Mouse (Mus musculus): Measurements from ENCODE around the gene Ttc22. TPM values are rescaled to one million over a fixed set of nuclear protein-coding genes. Genes with fewer than 3 reads are reported as not detected.

The Ttc22 gene
- total and polyA plus RNA-seq, 2 experiments from 2014 or later: 0.89 to 2.3 TPM

- WGBS: 94% methylated on average over 10 of the region's 10 CpGs
- Histone ChIP-seq H3K36me3 (ENCODE audit: insufficient read depth, low read length) (peaks cover 83% of the 10 kb centered on the region), H3K27me3 (ENCODE audit: insufficient read depth, low read length) (no peaks in the 10 kb centered on the region), H3K4me2 (ENCODE audit: low read depth, low read length) (no peak overlapping the region), H3K9ac (replicated peaks; ENCODE audit: low read length) (no peak overlapping the region), H3K4me3 (ENCODE audit: low read length) (no peak overlapping the region), H3K27ac (no peak overlapping the region), H3K4me1 (ENCODE audit: insufficient read depth, low read length) (no peaks in the 10 kb centered on the region), H3K9me3 (ENCODE audit: low read length) (no peaks in the 10 kb centered on the region)
- no peak for TF ChIP-seq CTCF (IDR thresholded peaks at IDR 0.05; ENCODE audit: low read depth)
- ATAC-seq (no peak), DNase-seq (ENCODE audit: low spot score) (no peak)
Measured at GRCm38 (mm10) chr4:106665673-106666072, 43.4 kb downstream of the Ttc22 start.

GRCm38 (mm10) chr4:106666546-106666945 is 44.3 kb downstream of the Ttc22 start:
- no peaks in the 10 kb centered on the region for H3K9me3 ChIP-seq (ENCODE audit: low read length)
- WGBS: 97% methylated on average over 2 of the region's 2 CpGs
- H3K4me2 ChIP-seq (ENCODE audit: low read depth, low read length): no peak overlapping the region
- DNase-seq (ENCODE audit: low spot score) (no peak), ATAC-seq (no peak)
- H3K4me3 ChIP-seq (ENCODE audit: low read length): no peak overlapping the region
- H3K9ac ChIP-seq (replicated peaks; ENCODE audit: low read length): no peak overlapping the region
- peaks cover 84% of the 10 kb centered on the region for H3K36me3 ChIP-seq (ENCODE audit: insufficient read depth, low read length)
- H3K27ac ChIP-seq: no peak overlapping the region
- H3K27me3 ChIP-seq (ENCODE audit: insufficient read depth, low read length): no peaks in the 10 kb centered on the region
- no peak for TF ChIP-seq CTCF (IDR thresholded peaks at IDR 0.05; ENCODE audit: low read depth)
- no peaks in the 10 kb centered on the region for H3K4me1 ChIP-seq (ENCODE audit: insufficient read depth, low read length)

GRCm38 (mm10) chr4:106676749-106677148 is 54.5 kb downstream of the Ttc22 start:
- no peak for TF ChIP-seq CTCF (IDR thresholded peaks at IDR 0.05; ENCODE audit: low read depth)
- no peak for DNase-seq (ENCODE audit: low spot score)
- WGBS: 88% methylated on average over 5 of the region's 5 CpGs
- no peak overlapping the region for H3K27ac ChIP-seq
- no peak overlapping the region for H3K4me3 ChIP-seq (ENCODE audit: low read length)
- no peaks in the 10 kb centered on the region for H3K27me3 ChIP-seq (ENCODE audit: insufficient read depth, low read length)
- H3K9me3 ChIP-seq (ENCODE audit: low read length): no peaks in the 10 kb centered on the region
- ATAC-seq: no peak
- no peak overlapping the region for H3K4me2 ChIP-seq (ENCODE audit: low read depth, low read length)
- H3K9ac ChIP-seq (replicated peaks; ENCODE audit: low read length): no peak overlapping the region
- peaks cover 26% of the 10 kb centered on the region for H3K36me3 ChIP-seq (ENCODE audit: insufficient read depth, low read length)
- peaks cover 6% of the 10 kb centered on the region; the same call in 1 of the 2 replicates for H3K4me1 ChIP-seq (ENCODE audit: insufficient read depth, low read length)

GRCm38 (mm10) chr4:106678442-106679118 is 56.3 kb downstream of the Ttc22 start, which contains the start of gene Ttc4:
Gene Ttc4 (minus strand): TSS chr4:106678944.
- TF ChIP-seq CTCF (IDR thresholded peaks at IDR 0.05; ENCODE audit: low read depth): no peak
- no peaks in the 10 kb centered on the region for H3K9me3 ChIP-seq (ENCODE audit: low read length)
- peak within 1 kb of the TSS; percentile 51; the same call in 1 of the 2 replicates for H3K27ac ChIP-seq
- peak; percentile 95 for DNase-seq (ENCODE audit: low spot score)
- peak within 1 kb of the TSS; percentile 77 for H3K9ac ChIP-seq (replicated peaks; ENCODE audit: low read length)
- 1% methylated on average over 43 of the region's 43 CpGs for WGBS
- peaks cover 13% of the 10 kb centered on the region for H3K36me3 ChIP-seq (ENCODE audit: insufficient read depth, low read length)
- H3K27me3 ChIP-seq (ENCODE audit: insufficient read depth, low read length): no peaks in the 10 kb centered on the region
- H3K4me1 ChIP-seq (ENCODE audit: insufficient read depth, low read length): peaks cover 6% of the 10 kb centered on the region; the same call in 1 of the 2 replicates
- H3K4me3 ChIP-seq (ENCODE audit: low read length): peak within 1 kb of the TSS; percentile 92
- peak; percentile 98 for ATAC-seq
- H3K4me2 ChIP-seq (ENCODE audit: low read depth, low read length): peak within 1 kb of the TSS; percentile 93

GRCm38 (mm10) chr4:106679152-106679551 is 56.9 kb downstream of the Ttc22 start:
- peak overlapping the region; percentile 77; the same call in 1 of the 2 replicates for H3K9ac ChIP-seq (replicated peaks; ENCODE audit: low read length)

GRCm38 (mm10) chr4:106680955-106681354 is 58.7 kb downstream of the Ttc22 start:
- no peak overlapping the region for H3K4me2 ChIP-seq (ENCODE audit: low read depth, low read length)
- H3K9ac ChIP-seq (replicated peaks; ENCODE audit: low read length): no peak overlapping the region
- H3K36me3 ChIP-seq (ENCODE audit: insufficient read depth, low read length): 0 out of 2 replicates have a peak, but pooled peaks cover 5% of the 10 kb centered on the region
- no peak overlapping the region for H3K4me3 ChIP-seq (ENCODE audit: low read length)
- no peak for ATAC-seq
- H3K9me3 ChIP-seq (ENCODE audit: low read length): no peaks in the 10 kb centered on the region
- 57% methylated on average over 2 of the region's 2 CpGs for WGBS
- H3K4me1 ChIP-seq (ENCODE audit: insufficient read depth, low read length): peaks cover 6% of the 10 kb centered on the region; the same call in 1 of the 2 replicates
- H3K27ac ChIP-seq: no peak overlapping the region
- H3K27me3 ChIP-seq (ENCODE audit: insufficient read depth, low read length): no peaks in the 10 kb centered on the region
- no peak for DNase-seq (ENCODE audit: low spot score)
- TF ChIP-seq CTCF (IDR thresholded peaks at IDR 0.05; ENCODE audit: low read depth): no peak

More at GRCm38 (mm10) chr4:106679152-106679551, 56.9 kb downstream of the Ttc22 start:
- ATAC-seq (no peak; the same call in 1 of the 2 replicates), DNase-seq (ENCODE audit: low spot score) (no peak)
- WGBS: 55% methylated on average over 3 of the region's 3 CpGs
- Histone ChIP-seq H3K4me2 (ENCODE audit: low read depth, low read length) (peak overlapping the region; percentile 93), H3K4me1 (ENCODE audit: insufficient read depth, low read length) (peaks cover 6% of the 10 kb centered on the region; the same call in 1 of the 2 replicates), H3K9me3 (ENCODE audit: low read length) (no peaks in the 10 kb centered on the region), H3K36me3 (ENCODE audit: insufficient read depth, low read length) (peaks cover 7% of the 10 kb centered on the region), H3K4me3 (ENCODE audit: low read length) (peak overlapping the region; percentile 92), H3K27me3 (ENCODE audit: insufficient read depth, low read length) (no peaks in the 10 kb centered on the region), H3K27ac (no peak overlapping the region)
- TF ChIP-seq CTCF (IDR thresholded peaks at IDR 0.05; ENCODE audit: low read depth): no peak

All from hindbrain, postnatal 0 days (tissue).